Mouse (Mus musculus) frontal cortex, adult 2 months (tissue): ENCODE results near the gene G0s2. TPM values are rescaled to one million over a fixed set of nuclear protein-coding genes. Genes with fewer than 3 reads are reported as not detected.

ENCODE experiments used
- DNase-seq, 2 experiments: peaks; one replicate each; pipeline ENCODE4 v3.0.0; 2022; ENCODE audit warnings: low spot score in 1 of 2; ENCODE audit errors: extremely low spot score in 1 of 2
- polyA plus RNA-seq: library from polyadenylated mRNA; depleted of rRNA; stranded (reverse); fragments of >200 nt; gene quantifications from 2 replicates; pipeline ENCODE4 v1.2.3, GENCODE M21; 2012; rRNA removed

The G0s2 gene
- polyA plus RNA-seq = 21.5 and 22.6 TPM in 2 replicates

DNA sequence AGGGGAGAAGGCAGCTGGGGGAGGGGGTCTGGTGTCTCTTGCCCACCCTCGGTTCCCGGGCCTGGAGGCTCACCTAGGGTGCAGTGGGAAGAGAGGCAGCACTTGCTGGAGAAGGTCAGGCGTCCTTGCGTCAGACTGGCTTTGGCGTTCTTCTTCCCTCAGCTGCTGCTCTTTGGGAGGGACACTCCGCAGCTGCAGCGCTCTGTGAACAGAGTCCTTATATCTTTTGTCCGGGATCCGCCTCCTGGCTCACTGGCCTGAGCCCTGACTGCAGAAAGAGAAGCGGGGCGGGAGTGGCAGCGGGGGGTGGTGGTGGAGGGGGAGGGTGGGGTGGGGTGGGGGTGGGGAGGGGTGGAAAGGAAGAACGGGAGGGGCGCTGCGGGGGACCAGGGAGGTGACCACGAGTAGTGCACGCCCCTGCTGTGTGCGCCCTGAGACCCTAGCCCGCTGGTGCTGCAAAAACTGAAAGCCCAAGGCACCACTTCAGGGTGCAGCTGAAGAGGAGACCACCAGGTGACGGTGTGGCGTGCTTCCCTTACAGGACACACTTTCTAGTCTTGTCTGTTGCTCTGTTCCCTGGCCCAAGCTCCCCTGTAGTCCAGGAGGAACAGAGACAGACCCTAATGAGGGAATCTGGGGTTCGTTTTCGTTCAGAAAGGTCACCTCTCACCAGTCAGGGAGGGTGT, at the start of gene G0s2:
G0s2 (minus strand) TSS at position 302 of the 686 bp plus-strand sequence.
- peak; percentile 36 to 63 for DNase-seq

DNA sequence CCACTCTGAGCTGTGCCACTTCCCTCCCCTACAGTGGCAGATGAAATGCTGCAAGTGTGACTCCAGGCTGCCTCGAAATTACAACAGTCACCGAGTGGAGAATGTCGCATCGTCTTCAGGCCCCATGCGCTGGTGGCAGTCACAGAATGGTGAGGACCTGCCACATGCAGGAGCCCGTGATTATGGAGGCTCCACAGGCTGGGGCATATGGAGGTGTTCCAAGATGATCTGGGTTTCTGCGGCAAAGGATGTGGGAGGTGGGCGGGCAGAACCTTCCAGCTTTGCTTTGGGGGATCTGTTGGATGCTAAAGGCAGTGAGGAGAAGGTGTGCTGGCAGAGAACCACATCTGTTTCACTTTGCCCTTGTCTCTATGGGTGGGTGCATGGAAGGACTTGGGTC, 47.4 kb upstream of the G0s2 start:
- DNase-seq = peak in 1 of 2 experiments; percentile 62

DNA sequence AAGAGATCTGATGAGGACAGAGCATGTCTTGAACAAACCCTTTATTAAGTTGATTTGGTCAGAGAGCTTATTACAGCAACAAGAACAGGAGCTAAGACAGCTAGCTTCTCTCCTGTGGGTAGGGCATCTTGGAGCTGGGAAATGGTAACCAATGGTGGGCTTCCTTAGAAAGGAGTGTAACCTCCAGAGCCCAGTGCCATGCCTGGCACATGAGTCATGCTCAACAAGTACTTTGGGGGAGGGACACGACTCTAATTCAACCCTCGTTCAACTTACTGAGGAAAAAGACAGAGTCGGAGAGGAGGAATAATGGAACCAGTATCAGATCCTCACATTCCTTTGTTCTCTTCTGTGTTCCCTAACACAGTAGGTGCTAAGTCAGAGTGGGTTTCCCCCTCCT, 46.7 kb upstream of the G0s2 start:
- DNase-seq = no peak

DNA sequence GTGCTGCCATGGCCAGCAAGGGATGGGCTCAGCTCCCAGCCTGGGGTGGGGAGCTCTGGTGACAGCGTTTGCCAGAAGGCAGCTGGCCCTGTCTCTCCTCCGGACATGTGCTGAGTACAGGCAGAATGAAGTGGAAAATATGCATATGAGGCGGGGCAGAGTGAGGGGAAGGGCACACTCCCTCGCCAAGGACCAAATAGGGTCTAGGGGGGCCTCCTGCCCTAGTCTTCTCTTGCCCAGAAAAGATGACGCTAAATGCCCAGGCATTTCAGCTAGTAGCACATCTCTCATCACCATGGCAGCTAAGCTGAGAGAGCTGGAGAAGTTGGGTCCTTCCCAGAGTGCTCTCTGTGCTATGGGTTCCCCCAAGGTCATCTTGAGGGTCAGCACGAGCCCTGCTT, 44.1 kb upstream of the G0s2 start:
- peak in 1 of 2 experiments; percentile 53 for DNase-seq

DNA sequence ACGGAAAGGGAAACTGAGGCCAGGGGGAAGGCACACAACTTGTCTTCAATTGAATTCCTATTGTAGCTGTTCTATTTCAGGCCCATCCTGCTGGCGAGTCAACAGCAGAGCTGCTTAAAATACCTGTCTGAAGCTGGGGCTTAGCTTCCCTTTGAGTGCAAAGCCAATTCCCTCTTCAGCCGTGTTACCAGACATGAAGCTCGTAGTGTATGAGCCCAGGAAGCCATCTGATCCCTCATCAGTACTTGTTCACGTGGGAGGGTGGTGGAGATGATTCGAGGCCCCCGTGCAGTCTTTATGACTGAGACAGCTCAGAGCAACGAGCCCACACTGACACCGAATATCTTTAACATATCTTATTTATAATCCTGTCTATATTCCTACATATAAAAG, 43.3 kb upstream of the G0s2 start:
- DNase-seq = peak in 1 of 2 experiments; percentile 45

DNA sequence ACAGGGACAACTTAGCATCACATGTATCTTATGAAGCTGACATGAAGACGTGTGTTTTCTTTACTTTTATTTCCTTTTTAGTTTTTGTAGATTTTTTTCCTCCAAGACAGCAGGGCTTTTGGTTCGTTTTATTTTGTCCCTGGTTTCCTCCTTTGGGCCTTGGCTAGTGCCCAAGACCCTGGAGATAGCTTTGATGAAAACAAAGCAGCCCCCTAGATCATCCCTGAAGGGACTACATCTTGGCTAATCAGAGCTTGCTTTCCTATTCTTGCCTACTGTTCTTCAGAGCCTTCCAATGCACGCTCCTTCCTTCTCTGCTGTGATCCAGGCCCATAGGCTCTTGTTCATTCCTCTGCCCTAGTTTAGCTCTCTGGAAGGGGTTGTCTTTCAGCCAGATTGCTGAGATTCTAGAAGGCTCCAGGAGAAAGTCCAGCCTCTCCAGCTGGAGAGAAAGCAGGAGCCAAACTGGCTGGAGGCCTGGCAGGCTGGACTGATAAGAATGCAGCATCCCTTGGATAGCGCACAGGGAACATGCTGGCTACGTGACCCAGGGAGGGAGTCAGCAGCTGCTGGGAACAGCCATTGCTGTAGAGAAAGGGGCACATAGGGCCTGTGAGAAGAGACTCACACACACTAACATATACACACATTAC, 42.8 kb upstream of the G0s2 start:
- DNase-seq = peak; percentile 45 to 68

DNA sequence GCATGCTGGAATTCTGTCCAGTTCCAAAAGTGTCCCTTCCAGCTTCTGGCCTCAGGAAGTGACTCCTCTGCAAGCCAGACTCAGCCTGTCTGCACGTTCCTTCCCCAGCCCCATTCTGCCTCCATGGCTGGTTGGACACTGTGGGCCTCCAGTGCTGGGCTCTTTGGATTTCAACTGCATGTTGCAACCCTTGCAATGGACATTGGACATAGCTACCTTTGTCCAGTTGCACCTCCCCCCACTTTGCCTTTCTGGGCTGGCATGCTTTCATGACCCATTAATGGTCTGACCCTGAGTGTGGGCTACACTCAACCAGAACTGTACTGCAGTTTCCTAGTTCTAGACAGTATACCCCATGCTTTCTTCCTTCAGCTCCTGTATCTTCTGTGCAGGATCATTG, 38.6 kb upstream of the G0s2 start:
- DNase-seq = no peak

DNA sequence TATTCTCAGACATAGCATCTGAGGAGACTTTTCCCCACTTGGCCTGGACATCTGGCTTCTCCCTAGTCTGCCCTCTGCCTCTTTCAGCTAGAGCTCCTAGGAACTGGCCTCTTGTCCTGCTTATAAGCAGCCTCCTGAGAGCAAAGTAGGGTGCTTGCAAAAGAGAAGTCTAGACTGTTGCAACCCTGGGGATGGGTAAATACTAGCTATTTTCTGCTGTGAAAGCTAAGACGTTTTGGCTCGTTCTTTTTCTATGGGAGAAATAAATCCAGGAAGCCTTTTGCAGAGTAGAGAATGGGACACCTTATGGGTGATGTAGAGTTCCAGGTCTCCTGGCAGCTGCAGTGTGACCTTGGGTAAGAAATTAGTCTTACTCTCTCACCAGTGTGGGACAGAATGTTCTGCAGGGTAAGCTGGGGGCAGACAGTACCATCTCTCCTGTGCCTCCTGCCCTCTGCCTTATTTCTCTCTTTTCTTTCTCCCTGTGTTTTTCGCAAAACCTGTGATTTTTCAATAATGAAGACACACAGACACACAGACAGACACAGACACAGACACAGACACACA, 37.6 kb upstream of the G0s2 start:
- DNase-seq = no peak

DNA sequence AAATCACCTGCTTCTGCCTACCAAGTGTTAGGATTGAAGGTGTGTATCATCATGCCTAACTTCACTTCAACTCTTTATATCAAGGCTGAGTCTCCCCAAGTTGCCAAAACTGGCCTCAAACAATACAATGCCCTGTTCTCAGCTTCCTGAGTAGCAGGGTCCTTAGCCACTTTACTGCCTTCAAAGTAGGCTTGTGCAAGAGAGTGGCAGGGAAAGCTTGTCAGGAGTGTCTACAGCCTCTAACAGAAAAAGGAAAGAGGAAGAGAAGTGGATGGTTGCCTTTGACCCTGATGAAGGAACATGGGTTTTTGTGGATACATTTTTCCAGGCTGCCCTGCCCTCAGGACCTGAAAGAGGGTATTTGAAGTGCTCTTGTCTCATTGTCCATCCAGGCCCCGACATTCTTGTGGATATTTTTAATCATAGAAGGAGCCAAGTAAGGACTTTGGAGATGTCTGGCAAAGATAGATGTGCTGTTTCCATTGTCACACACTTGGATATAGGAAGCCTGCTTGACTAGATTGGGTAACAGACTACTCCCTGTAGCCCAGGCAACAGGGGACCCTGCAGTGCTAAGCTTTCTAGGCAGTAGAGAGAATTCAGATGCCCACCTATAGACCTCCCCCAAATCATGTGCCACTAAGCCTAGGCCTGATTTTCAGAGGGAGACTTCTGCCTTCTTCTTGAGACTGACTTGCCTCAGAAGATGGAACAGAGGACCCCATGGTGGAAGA, 36.9 kb upstream of the G0s2 start:
- no peak for DNase-seq

DNA sequence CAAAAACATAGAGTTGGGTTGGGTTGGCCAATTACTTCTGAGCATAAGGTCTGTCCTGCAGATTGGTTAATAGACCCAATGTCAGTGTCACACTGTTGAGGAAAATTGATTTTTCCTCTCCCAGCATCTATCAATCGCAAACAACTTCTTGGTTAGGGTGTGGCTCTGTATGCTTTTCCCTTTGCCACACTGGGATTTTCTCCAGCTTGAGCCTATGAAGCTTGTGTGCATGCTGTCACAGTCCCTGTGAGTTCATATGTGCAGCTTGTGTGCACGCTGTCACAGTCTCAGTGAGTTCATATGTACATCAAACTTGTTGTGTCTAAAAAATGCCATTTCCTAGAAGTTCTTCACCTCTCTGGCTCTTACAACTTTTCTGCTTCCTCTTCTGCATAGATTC, 33.8 kb upstream of the G0s2 start:
- DNase-seq = no peak

DNA sequence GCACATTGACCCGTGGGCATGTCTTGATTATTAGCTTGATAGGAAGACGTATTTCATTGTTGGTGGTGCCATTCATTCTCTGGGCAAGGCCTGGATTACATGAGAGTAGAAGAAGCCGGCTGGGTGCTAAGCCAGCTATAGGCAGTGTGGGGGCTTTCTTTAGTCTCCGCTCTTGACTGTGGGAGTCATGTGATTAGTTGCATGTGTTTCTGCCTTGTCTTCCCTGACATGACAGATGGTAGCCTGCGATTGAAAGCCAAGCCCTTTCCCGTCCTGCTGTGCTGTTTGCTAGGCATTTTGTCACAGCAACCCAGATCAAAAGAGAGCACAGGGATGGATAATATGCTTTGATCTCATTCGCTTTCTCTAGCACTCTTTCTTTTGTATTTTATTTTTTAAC, 32.4 kb upstream of the G0s2 start:
- no peak for DNase-seq

DNA sequence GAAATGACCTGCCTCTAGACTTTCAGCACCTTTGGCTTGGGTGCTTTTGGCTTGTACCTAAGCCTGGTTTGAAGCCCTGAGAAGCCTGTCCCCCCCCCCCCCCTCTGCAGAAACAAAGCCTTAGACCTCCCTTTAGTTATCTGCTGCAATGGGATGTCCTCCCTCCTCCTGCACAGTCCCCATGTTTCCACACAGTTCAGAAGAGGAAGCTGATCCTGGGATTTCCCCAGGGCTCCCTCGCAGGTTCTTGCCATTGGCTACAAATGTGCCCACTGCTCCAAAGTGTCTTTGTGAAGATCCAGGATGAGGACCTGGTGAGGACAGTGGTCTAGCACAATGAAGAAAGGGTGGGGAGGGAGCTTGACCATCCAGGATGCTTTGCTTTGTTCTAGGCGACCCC, 30.1 kb upstream of the G0s2 start:
- DNase-seq = no peak

DNA sequence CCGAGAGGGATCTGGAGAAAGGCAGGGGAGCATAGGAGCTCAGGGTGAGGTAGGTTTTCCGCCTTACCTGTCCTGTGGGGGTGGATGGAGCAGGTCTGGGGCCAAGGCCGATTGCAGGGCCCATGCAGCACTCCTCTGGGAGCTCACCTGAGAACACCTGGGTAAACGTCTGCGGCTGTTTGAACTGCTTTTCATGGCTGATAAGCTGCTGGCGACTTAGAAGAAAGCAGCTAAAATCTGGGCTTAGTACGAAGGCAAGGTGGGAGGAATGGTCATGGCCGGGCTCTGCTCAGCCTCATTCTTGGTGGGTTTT, 29.0 kb upstream of the G0s2 start:
- DNase-seq = no peak

DNA sequence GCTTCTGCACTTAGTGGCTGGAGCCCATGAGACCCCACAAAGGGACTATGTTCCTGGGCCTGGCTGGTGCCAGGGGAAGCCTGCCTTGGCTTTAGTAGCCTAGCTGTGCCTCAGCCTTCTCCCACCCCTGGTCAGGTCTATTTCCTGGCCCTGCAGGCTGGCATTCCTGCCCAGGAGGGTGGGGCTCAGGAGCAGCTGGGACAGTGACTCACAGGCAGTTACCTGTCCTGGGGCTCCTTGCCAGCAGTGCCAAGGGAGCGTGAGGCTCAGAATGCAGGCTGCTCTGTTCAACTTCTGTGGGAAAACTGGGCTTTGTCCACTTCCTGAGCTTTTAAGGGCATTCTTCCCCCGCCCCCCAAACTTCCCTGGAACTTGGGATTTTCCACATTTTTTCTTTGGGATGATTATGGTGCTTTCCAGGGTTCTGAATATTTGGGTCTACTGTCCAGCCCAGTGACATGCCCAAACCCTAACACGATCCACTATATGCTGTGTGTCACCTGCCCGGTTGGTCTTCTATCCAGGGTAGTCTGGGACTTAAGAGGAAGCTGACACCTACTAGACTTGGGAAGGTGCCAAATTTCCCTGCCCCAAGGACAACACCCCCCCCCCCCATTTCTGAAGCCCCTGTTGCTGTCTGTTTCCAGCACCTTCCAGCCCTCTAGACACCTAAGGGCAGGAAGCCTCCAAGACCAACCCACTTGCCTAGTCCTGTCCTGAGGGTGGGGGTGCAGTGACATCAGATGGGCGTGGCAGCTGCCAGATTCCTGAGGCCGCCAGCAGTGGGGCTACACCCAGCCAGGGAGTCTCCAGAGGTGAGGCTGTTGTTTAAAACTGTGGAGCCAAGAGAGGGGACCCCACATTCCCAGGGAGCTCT, 28.4 kb upstream of the G0s2 start:
- DNase-seq = no peak

DNA sequence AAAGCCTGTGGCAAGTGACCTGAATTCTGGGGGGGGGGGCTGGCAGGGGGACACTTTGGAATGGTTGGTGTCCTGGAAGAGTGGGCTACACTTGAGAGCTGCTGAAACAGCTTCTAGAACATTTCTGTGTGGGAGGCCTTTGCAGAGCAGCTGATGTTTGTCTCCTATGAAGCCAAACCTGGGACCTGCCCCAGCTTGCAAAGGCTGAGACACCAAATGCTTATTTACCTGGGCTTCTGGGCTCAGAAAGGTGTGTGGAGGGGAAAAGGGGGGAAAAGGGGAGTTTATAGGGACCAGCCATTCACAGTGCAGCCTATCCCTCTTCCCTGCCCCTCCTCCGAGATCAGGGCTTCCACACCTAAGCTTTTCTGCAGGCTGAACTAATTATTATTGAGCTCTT, 27.0 kb upstream of the G0s2 start:
- no peak for DNase-seq

DNA sequence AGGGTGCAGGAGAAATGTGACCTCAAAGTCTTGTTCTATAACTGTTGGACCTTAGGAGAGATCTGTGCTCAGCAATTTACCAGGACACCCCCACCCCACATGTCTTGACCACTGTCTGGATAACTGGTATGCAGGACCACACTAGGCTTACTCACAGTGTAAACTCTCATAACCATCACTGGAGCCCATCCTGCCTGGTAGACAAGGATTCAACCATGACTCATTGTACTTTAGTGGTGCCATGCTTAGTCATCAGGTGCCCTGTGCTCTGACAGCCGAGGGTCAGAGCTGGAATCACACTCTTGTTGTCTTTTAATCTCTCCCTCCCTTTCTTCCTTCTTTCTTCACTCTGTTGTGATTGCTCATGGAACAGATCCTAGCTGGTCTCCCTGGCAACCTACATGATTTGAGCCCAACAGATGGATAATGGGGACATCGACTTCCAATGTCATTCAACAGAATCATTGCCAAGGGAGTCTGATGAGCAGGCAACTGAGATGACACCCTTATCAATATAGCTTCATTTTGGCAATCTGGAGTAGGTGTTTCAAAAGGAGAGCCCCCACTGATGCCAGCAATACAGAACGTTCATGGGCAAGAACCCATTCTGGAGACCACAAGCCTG, 25.2 kb upstream of the G0s2 start:
- peak in 1 of 2 experiments; percentile 16 for DNase-seq

DNA sequence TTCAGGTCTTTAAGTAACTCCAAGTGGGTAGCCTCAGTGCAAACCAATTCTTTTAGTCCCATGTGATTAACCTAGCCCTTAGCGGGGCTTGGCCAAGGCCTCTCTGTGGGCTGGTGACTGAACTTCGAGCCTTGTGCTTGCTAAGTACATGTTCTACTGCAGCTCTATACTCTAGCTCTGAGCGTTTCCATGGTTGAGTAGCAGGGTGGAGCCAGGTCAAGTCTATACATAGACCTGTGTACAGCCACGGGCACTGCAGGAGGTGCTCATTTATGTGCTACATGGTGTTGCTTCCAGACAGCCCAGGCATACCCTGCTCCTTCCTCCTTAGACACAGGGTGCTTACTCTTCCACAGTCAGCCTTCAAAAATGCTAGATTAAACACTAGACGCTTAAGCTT, 22.9 kb upstream of the G0s2 start:
- no peak for DNase-seq

DNA sequence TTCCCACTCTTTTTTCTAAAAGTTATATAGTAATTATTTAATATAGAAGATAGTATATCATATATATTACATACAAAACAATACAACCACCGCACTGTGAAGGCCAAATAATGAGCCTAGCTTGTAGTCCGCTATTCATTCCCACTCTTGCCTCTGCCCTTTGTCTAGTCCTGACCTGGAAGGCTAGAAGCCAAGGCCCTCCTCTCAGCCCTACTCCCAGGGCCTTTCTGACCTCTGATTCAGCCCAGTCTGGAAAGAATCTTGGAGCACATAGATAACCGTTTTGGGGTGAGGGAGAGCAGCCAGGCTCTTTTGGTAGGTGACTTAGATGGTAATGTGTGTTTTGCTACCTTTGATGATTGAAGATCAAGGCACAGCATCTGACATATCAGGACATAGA, 20.9 kb upstream of the G0s2 start:
- no peak for DNase-seq

DNA sequence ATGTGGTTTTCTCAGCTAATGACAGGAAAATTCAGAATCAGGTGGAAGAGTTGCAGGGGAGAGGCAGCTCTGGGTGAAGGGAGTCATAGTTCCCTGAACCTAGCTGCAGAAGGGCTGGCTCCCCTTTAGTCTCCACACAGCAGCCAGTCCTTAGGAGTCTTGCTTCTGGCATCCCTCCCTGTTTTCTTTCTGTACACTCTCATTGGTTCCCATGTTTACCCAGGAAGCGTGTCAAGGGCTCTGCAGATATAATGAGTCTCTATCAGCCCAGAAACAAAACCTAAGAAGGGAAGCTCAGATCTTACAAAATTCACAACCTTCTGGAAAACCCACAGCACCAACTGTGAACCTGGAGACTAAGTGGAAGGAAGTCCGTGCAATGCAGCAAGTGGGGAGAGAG, 20.0 kb upstream of the G0s2 start:
- DNase-seq = no peak

DNA sequence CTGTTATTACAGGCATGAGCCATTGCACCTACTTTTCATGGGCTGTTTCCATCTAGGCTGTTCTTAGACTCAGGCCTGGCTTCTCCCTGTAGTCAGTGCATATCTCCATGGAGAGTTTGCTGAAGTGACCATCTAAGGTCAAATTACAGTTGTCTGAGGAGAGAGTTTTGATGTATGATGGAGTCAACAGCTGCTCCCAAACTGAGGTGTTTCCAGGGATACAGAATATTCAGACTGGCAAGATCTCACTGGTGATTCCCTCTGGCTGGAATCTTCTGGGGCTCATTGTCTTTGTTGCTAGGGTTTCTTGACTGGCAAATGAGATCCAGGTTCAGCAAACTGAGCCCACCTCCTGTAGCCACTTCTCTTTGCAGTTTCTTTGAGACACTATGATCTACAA, 17.7 kb upstream of the G0s2 start:
- no peak for DNase-seq
